In the genomic region with DNA sequence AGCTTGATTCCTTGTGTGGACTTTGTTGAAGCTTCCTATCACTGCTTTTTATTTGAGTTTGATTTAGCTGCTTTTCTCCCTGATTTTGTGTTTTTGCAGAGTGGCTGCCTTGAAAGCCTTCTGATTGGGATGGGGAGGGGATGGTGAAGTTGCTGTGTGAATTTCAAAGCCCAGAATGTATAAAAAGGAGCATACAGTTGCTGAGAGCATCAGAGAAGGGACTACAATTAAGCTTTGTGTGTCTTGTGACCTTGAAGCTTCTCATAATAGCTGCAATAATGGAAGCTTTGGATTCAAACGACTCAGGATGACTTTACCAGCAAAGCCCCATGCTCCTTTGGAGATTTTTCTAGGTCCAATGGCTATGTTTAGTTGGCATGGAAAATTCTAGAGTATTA, we compare ENCODE assay signal across 14 mouse cellular contexts.
"Had no signal": no experiment of that assay in that cellular context is flagged by ENCODE, and none has a peak within 500 bp of the region (broad histone marks: within the 10 kb centered on the region; RNA-seq: fewer than 3 reads in every experiment).

No protein-coding gene starts in this region.

- ATAC-seq: midbrain, embryonic 13.5 days; midbrain, embryonic 15.5 days had no signal

- H3K27me3 ChIP-seq: megakaryocyte, embryonic 14.5 days; midbrain, embryonic 13.5 days; midbrain, embryonic 15.5 days; neural tube, embryonic 12.5 days; stomach, embryonic 15.5 days had no signal

- H3K4me3 ChIP-seq: megakaryocyte, embryonic 14.5 days; midbrain, embryonic 13.5 days; midbrain, embryonic 15.5 days; neural tube, embryonic 12.5 days; stomach, embryonic 15.5 days had no signal

- H3K27ac ChIP-seq: macrophage; midbrain, embryonic 13.5 days; midbrain, embryonic 15.5 days; neural tube, embryonic 12.5 days; stomach, embryonic 15.5 days; stomach, postnatal 0 days had no signal

- DNase-seq: lung, postnatal 10 days; right cerebral cortex, postnatal 14 days; thymus, adult 2 months; thymus, postnatal 25 days; thymus, postnatal 4 days had no signal

- H3K4me1 ChIP-seq: megakaryocyte, embryonic 14.5 days; neural tube, embryonic 12.5 days; stomach, embryonic 15.5 days had no signal

- H3K36me3 ChIP-seq: midbrain, embryonic 13.5 days; midbrain, embryonic 15.5 days; neural tube, embryonic 12.5 days; stomach, embryonic 15.5 days had no signal

- H3K9ac ChIP-seq: lung, embryonic 14.5 days; midbrain, embryonic 13.5 days; midbrain, embryonic 15.5 days; neural tube, embryonic 12.5 days; stomach, embryonic 15.5 days had no signal

- H3K4me2 ChIP-seq: lung, embryonic 14.5 days; midbrain, embryonic 11.5 days; midbrain, embryonic 13.5 days; midbrain, embryonic 15.5 days; neural tube, embryonic 12.5 days; stomach, embryonic 15.5 days had no signal

- H3K9me3 ChIP-seq: megakaryocyte, embryonic 14.5 days; midbrain, embryonic 13.5 days; midbrain, embryonic 15.5 days; neural tube, embryonic 12.5 days; stomach, embryonic 15.5 days had no signal
